Mouse (Mus musculus) G1E (cell line): Measurements from ENCODE around the gene Nalcn.

Source experiments
- CTCF ChIP-seq: IDR thresholded peaks from 2 replicates; pipeline ENCODE4 v1.5.1; 2012; ENCODE audit warnings: low read depth, low read length, inconsistent platforms, mixed read lengths
- GATA1 ChIP-seq: IDR thresholded peaks from 2 replicates; pipeline ENCODE4 v1.6.1; 2012; ENCODE audit warnings: borderline replicate concordance, low read length, inconsistent platforms, mixed read lengths
- GATA2 ChIP-seq: IDR thresholded peaks from 2 replicates; pipeline ENCODE4 v1.6.1; 2012; ENCODE audit warnings: low read depth, low read length, inconsistent platforms, borderline replicate concordance
- POLR2AphosphoS5 ChIP-seq: IDR thresholded peaks from 2 replicates; pipeline ENCODE4 v1.6.1; 2012; ENCODE audit warnings: low read depth, low read length, inconsistent platforms; ENCODE audit not compliant: insufficient replicate concordance
- TAL1 ChIP-seq: conservative IDR thresholded peaks from 2 replicates; pipeline ENCODE4 v1.6.1; 2012; ENCODE audit warnings: low read depth, low read length, inconsistent platforms, mixed read lengths

GRCm38 (mm10) chr14:123574936-123575335, 52.0 kb downstream of the Nalcn start:
- TF ChIP-seq GATA1: no peak
- TF ChIP-seq CTCF: no peak
- TF ChIP-seq POLR2AphosphoS5: no peak
- no peak for TF ChIP-seq TAL1
- TF ChIP-seq GATA2: no peak
